Mouse (Mus musculus) liver, embryonic 13.5 days (tissue): ENCODE results near the gene Iqcn. TPM values are rescaled to one million over a fixed set of nuclear protein-coding genes. Genes with fewer than 3 reads are reported as not detected.

Experiments
- ATAC-seq: fragments of 200-750 bp; cut with Nextera tagmentation; 2 replicates; pipeline ENCODE4 v1.8.0; 2017; ENCODE audit warnings: low read depth, mild to moderate bottlenecking, moderate number of reproducible peaks, moderate library complexity
- DNase-seq: peaks from one replicate; pipeline ENCODE4 v3.0.0; 2022
- H3K27ac ChIP-seq: fragments of 300-500 bp; sonication (generic); 2 replicates; pipeline ENCODE4 v1.5.1; 2015; ENCODE audit warnings: moderate library complexity, mild to moderate bottlenecking, inconsistent platforms
- H3K27me3 ChIP-seq: fragments of 300-500 bp; sonication (generic); 2 replicates; pipeline ENCODE4 v1.6.1; 2015; ENCODE audit warnings: mild to moderate bottlenecking, inconsistent platforms
- H3K36me3 ChIP-seq: fragments of 300-500 bp; sonication (generic); 2 replicates; pipeline ENCODE4 v1.6.1; 2015; ENCODE audit warnings: mild to moderate bottlenecking, inconsistent platforms
- H3K4me1 ChIP-seq: fragments of 300-500 bp; sonication (generic); replicated peaks from 2 replicates; pipeline ENCODE4 v1.6.1; 2015; ENCODE audit warnings: inconsistent platforms
- H3K4me2 ChIP-seq: fragments of 300-500 bp; sonication (generic); 2 replicates; pipeline ENCODE4 v1.6.1; 2015; ENCODE audit warnings: inconsistent platforms, mild to moderate bottlenecking, moderate library complexity
- H3K4me3 ChIP-seq: fragments of 300-500 bp; sonication (generic); replicated peaks from 2 replicates; pipeline ENCODE4 v1.5.1; 2015; ENCODE audit warnings: mild to moderate bottlenecking, inconsistent platforms
- H3K9ac ChIP-seq: fragments of 300-500 bp; sonication (generic); 2 replicates; pipeline ENCODE4 v1.6.1; 2015; ENCODE audit warnings: mild to moderate bottlenecking, inconsistent platforms
- H3K9me3 ChIP-seq: fragments of 300-500 bp; sonication (generic); replicated peaks from 2 replicates; pipeline ENCODE4 v1.6.1; 2016; ENCODE audit warnings: inconsistent platforms
- WGBS: fragments of 180-500 bp; shearing (Covaris S2); methylation state at CpG from one replicate; pipeline ENCODE4 v1.1.7; 2015; ENCODE audit not compliant: insufficient replicate concordance; 5-methylcytosine and 5-hydroxymethylcytosine counted together
- polyA plus RNA-seq: library from polyadenylated mRNA; unstranded; fragments of >200 nt; fragmentation: Nextera tagmentation; extraction: Ambion mirVana; gene quantifications from 2 replicates; pipeline ENCODE4 v1.2.1, GENCODE M21; 2015

Iqcn gene
- polyA plus RNA-seq, 1 experiment from 2014 or later, result not detected

DNA sequence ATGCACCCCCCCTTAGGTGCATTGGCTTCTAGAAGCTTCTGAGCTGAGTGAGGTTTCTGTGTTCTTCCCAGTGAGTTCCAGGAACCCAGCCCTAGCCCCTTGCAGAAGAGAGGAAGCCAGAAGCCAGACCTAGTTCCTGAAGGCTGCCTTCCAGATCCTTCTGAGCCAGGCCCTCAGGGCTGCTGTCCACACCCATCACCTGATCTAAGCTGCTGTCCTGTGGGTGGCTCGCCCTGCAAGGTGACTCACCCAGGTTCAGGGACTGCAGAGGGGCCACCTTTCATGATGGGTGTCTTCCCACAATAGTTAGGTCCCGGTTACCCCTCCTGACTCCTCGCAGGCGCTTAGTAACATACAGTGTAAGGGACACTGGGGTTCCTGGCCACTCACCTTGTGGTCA lies 23.9 kb upstream of the Iqcn start:
- no peak overlapping the region for H3K4me2 ChIP-seq
- no peak for DNase-seq
- peaks cover 44% of the 10 kb centered on the region for H3K36me3 ChIP-seq
- ATAC-seq, result no peak
- no peaks in the 10 kb centered on the region for H3K9me3 ChIP-seq
- WGBS, result 76% methylated on average over 4 of the region's 4 CpGs
- H3K4me3 ChIP-seq, result no peak overlapping the region
- H3K27me3 ChIP-seq, result peaks cover 6% of the 10 kb centered on the region; the same call in 1 of the 2 replicates
- peak overlapping the region; percentile 35; the same call in 1 of the 2 replicates for H3K27ac ChIP-seq
- no peak overlapping the region for H3K9ac ChIP-seq
- H3K4me1 ChIP-seq, result peaks cover 83% of the 10 kb centered on the region

- H3K9me3 ChIP-seq, result no peaks in the 10 kb centered on the region
- H3K9ac ChIP-seq, result no peak overlapping the region
- DNase-seq (no peak), ATAC-seq (no peak)
- H3K27me3 ChIP-seq, result peaks cover 9% of the 10 kb centered on the region
- H3K36me3 ChIP-seq, result peaks cover 44% of the 10 kb centered on the region
- H3K27ac ChIP-seq, result peak overlapping the region; percentile 32; the same call in 1 of the 2 replicates
- peaks cover 77% of the 10 kb centered on the region for H3K4me1 ChIP-seq
- H3K4me3 ChIP-seq, result no peak overlapping the region
- 67% methylated on average over 3 of the region's 3 CpGs for WGBS
- H3K4me2 ChIP-seq, result no peak overlapping the region
Observed at GRCm38 (mm10) chr8:70680039-70680438, 23.2 kb upstream of the Iqcn start.

GRCm38 (mm10) chr8:70681410-70681809 lies 21.8 kb upstream of the Iqcn start:
- Histone ChIP-seq H3K4me2 (0 out of 2 replicates have a peak overlapping the region, but pooled peaks have one; percentile 6), H3K27me3 (peaks cover 12% of the 10 kb centered on the region), H3K9me3 (no peaks in the 10 kb centered on the region), H3K4me3 (no peak overlapping the region), H3K4me1 (peaks cover 63% of the 10 kb centered on the region), H3K36me3 (peaks cover 39% of the 10 kb centered on the region), H3K27ac (peak overlapping the region; percentile 34; the same call in 1 of the 2 replicates), H3K9ac (no peak overlapping the region)
- DNase-seq (no peak), ATAC-seq (peak; percentile 41; the same call in 1 of the 2 replicates)
- WGBS, result 51% methylated on average over 3 of the region's 3 CpGs

- WGBS, result 11% methylated on average over 19 of the region's 19 CpGs
- Histone ChIP-seq H3K27me3 (peaks cover 12% of the 10 kb centered on the region), H3K9me3 (no peaks in the 10 kb centered on the region), H3K4me1 (peaks cover 55% of the 10 kb centered on the region), H3K27ac (peak overlapping the region; percentile 13; the same call in 1 of the 2 replicates), H3K36me3 (peaks cover 32% of the 10 kb centered on the region), H3K4me3 (0 out of 2 replicates have a peak overlapping the region, but pooled peaks have one; percentile 6), H3K9ac (peak overlapping the region; percentile 50), H3K4me2 (peak overlapping the region; percentile 36)
- DNase-seq (no peak), ATAC-seq (no peak)
Observed at GRCm38 (mm10) chr8:70682193-70682592, 21.1 kb upstream of the Iqcn start.

- peak overlapping the region; percentile 50 for H3K9ac ChIP-seq
- 61% methylated on average over 3 of the region's 3 CpGs for WGBS
- H3K4me1 ChIP-seq, result peaks cover 50% of the 10 kb centered on the region
- peaks cover 27% of the 10 kb centered on the region for H3K36me3 ChIP-seq
- peak overlapping the region; percentile 13; the same call in 1 of the 2 replicates for H3K27ac ChIP-seq
- H3K4me3 ChIP-seq, result no peak overlapping the region
- no peak for DNase-seq
- peak overlapping the region; percentile 36; the same call in 1 of the 2 replicates for H3K4me2 ChIP-seq
- peaks cover 12% of the 10 kb centered on the region for H3K27me3 ChIP-seq
- no peak for ATAC-seq
- H3K9me3 ChIP-seq, result no peaks in the 10 kb centered on the region
Observed at GRCm38 (mm10) chr8:70682692-70683091, 20.6 kb upstream of the Iqcn start.

DNA sequence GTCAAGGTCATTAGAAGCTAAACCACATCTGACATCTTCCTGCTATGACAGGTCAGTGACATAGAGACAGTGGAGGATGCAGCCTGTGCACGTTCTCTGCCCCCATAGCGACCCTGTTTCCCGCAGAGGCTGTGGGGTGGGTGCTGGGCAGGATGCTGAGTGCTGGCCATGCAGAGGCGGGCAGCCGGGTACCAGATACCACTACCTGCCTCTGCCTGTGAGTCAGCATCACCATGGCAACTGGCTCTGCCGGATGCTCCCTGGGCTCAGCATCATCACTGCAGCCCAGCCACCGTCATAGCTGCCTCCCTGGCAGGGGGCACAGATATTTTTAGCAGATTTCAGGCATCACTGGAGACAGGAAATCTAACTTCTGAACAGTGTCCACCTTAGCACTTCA lies 19.0 kb upstream of the Iqcn start:
- Histone ChIP-seq H3K27ac (no peak overlapping the region; the same call in 1 of the 2 replicates), H3K9ac (no peak overlapping the region), H3K4me1 (peaks cover 34% of the 10 kb centered on the region), H3K9me3 (no peaks in the 10 kb centered on the region), H3K36me3 (peaks cover 11% of the 10 kb centered on the region), H3K4me2 (no peak overlapping the region), H3K4me3 (no peak overlapping the region), H3K27me3 (peaks cover 16% of the 10 kb centered on the region)
- DNase-seq (no peak), ATAC-seq (no peak)
- 55% methylated on average over 7 of the region's 7 CpGs for WGBS

GRCm38 (mm10) chr8:70687576-70687975 lies 15.7 kb upstream of the Iqcn start:
- Histone ChIP-seq H3K4me2 (no peak overlapping the region), H3K36me3 (no peaks in the 10 kb centered on the region), H3K4me1 (peaks cover 16% of the 10 kb centered on the region), H3K9ac (no peak overlapping the region), H3K9me3 (no peaks in the 10 kb centered on the region), H3K27ac (no peak overlapping the region), H3K27me3 (peaks cover 19% of the 10 kb centered on the region), H3K4me3 (no peak overlapping the region)
- 75% methylated on average over 8 of the region's 8 CpGs for WGBS
- no peak for ATAC-seq
- no peak for DNase-seq

- no peak for DNase-seq
- no peak for ATAC-seq
- no peaks in the 10 kb centered on the region for H3K9me3 ChIP-seq
- H3K27me3 ChIP-seq, result peaks cover 18% of the 10 kb centered on the region
- WGBS, result 78% methylated on average over 3 of the region's 3 CpGs
- H3K9ac ChIP-seq, result no peak overlapping the region
- no peaks in the 10 kb centered on the region for H3K36me3 ChIP-seq
- no peak overlapping the region for H3K4me2 ChIP-seq
- H3K4me3 ChIP-seq, result no peak overlapping the region
- no peak overlapping the region for H3K27ac ChIP-seq
- peaks cover 14% of the 10 kb centered on the region for H3K4me1 ChIP-seq
Observed at GRCm38 (mm10) chr8:70688136-70688535, 15.1 kb upstream of the Iqcn start.

GRCm38 (mm10) chr8:70689892-70690390 lies 13.3 kb upstream of the Iqcn start:
- DNase-seq (no peak), ATAC-seq (no peak)
- no peak overlapping the region for H3K27ac ChIP-seq
- no peak overlapping the region for H3K4me3 ChIP-seq
- H3K9ac ChIP-seq, result no peak overlapping the region
- no peak overlapping the region for H3K4me2 ChIP-seq
- no peaks in the 10 kb centered on the region for H3K36me3 ChIP-seq
- no peaks in the 10 kb centered on the region for H3K9me3 ChIP-seq
- peaks cover 13% of the 10 kb centered on the region for H3K27me3 ChIP-seq
- 63% methylated on average over 5 of the region's 5 CpGs for WGBS
- H3K4me1 ChIP-seq, result peaks cover 29% of the 10 kb centered on the region

DNA sequence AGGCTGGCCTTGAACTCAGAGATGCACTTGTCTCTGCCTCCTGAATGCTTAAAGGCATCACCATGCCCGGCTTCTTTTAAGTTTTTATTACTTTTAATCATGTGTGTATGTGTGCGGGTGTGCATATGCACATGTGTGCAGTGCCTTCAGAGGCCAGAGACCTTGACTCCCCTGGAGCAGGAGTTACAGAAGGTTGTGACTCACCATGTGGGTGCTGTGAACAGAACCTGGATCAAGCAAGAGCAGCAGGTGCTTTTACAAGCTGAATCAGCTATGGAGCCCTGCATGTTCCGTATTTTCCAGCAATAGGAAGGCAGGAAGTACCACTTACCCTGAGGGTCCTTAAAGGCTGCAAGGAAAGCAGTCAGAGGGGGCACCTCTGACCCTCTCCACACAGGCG lies 12.0 kb upstream of the Iqcn start:
- no peak for DNase-seq
- H3K4me3 ChIP-seq, result no peak overlapping the region
- no peak overlapping the region for H3K9ac ChIP-seq
- H3K9me3 ChIP-seq, result no peaks in the 10 kb centered on the region
- no peak overlapping the region for H3K27ac ChIP-seq
- H3K27me3 ChIP-seq, result peaks cover 8% of the 10 kb centered on the region
- WGBS, result 78% methylated on average over 4 of the region's 4 CpGs
- peaks cover 42% of the 10 kb centered on the region for H3K4me1 ChIP-seq
- H3K36me3 ChIP-seq, result no peaks in the 10 kb centered on the region
- no peak for ATAC-seq
- 0 out of 2 replicates have a peak overlapping the region, but pooled peaks have one; percentile 52 for H3K4me2 ChIP-seq

DNA sequence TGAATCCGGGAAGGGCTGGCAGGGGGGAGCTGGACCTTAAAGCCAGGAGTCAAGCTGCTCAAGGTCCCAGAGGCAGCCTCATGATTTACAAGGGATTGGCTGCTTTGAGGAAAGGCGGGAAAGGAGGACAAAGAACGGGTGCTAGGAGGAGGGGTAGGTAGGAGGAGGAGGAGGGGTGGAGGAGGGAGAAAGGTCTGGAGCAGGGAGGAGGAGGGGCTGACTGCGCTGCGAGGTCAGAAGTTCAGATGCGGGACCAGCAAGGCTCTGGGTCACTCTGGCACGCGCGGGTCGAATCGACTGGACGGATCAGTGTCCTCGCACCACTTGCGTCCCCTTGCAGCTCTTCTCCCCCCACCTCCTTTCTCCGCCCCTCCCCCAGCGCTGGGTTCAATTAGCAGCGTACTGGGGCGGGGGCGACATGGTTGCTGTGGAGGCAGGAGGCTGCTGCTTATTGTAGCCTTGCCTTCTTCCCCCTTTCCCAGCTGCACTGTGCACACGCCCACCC lies 11.5 kb upstream of the Iqcn start:
- Histone ChIP-seq H3K27me3 (peaks cover 8% of the 10 kb centered on the region), H3K4me3 (peak overlapping the region; percentile 14), H3K4me1 (peaks cover 47% of the 10 kb centered on the region), H3K27ac (no peak overlapping the region), H3K4me2 (peak overlapping the region; percentile 52), H3K9me3 (no peaks in the 10 kb centered on the region), H3K36me3 (no peaks in the 10 kb centered on the region), H3K9ac (peak overlapping the region; percentile 30; the same call in 1 of the 2 replicates)
- 8% methylated on average over 19 of the region's 20 CpGs for WGBS
- no peak for ATAC-seq
- DNase-seq, result no peak

DNA sequence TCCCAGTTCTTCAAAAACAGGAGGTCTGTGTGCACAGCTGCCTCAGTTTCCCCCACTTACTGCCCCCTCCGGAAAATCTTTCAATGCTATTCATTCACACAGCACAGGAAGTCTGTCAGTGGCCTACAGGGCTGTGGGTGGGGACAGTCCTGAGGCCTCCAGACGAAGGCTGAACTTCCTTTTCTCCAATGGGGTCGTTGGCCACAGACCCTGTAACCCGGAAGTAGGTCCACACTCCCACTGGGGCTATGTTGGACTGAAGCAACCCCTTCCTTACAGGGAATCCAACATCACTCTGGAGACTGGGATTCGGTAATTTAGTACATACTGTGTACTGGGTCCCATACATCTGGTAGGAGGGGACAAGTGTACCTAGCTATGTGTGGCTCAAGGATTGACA lies 9.6 kb upstream of the Iqcn start:
- DNase-seq (no peak), ATAC-seq (no peak)
- no peak overlapping the region for H3K4me3 ChIP-seq
- peaks cover 61% of the 10 kb centered on the region for H3K4me1 ChIP-seq
- 22% methylated on average over 5 of the region's 5 CpGs for WGBS
- no peak overlapping the region for H3K4me2 ChIP-seq
- H3K36me3 ChIP-seq, result no peaks in the 10 kb centered on the region
- no peak overlapping the region for H3K9ac ChIP-seq
- peaks cover 5% of the 10 kb centered on the region for H3K27me3 ChIP-seq
- peak overlapping the region; percentile 2; the same call in 1 of the 2 replicates for H3K27ac ChIP-seq
- H3K9me3 ChIP-seq, result no peaks in the 10 kb centered on the region
